Mouse (Mus musculus) gastrocnemius, postnatal 25 days (tissue): ENCODE results near the gene Kat2a. TPM values are rescaled to one million over a fixed set of nuclear protein-coding genes. Genes with fewer than 3 reads are reported as not detected.

ENCODE experiments used
- DNase-seq: peaks from one replicate; pipeline ENCODE4 v3.0.0; 2022
- total RNA-seq, 2 experiments: library from RNA; stranded (reverse); gene quantifications; 1 replicate in 1 of 2; 2 replicates in 1 of 2; pipeline ENCODE4 v1.2.3; 2021

The Kat2a gene
- total RNA-seq, 2 experiments from 2014 or later: 11.7 to 11.8 TPM

DNA sequence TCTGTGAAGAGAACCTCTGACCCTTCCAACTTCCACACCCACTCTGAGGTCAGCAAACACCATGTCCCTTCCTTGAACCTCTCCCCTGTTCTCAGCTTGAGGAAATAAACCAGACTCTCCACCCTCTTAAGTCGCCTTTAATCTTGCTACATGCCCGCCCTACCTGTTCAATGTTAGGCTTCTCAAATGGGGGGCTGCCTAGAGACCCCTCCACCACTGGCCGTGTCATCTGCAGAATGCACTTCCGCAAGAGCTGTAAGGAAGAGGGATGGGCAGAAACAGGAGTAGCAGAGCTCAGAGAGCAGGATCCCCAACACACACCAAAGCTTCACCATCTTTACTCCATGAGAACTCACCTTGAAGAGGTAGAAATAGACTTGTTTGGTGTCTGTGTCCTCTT lies 1.3 kb downstream of the Kat2a start:
- DNase-seq: no peak

- no peak for DNase-seq
Observed at GRCm38 (mm10) chr11:100710528-100710927, 1.7 kb downstream of the Kat2a start.

DNA sequence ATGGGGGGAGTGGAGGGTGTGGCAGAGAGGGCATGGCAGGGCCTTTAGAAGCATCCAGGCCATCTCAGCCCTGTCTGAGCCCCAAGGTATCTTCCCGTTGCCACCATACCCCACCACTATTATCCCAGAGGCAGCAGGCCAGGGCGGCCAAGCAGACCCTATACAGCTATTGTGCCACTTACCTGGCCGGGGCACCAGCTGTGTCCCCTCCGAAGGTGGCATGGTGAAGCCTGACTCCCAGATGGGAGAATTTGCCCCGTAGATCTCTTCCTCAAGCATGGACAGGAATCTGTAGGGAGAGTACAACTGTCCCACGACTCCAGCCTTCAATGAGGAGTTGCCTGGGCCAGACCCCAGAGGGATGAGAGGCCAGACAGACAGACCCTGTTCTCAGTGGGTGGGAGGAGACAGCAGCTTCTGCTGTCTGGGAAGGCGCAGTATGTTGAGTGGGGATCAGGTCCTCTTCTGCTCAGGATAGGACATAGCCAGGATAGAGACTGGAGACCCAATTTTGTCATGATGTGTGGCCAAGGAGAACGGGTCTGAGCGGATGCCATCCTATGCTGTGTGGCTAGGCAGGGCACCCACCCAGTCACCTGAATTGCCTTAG lies 3.0 kb downstream of the Kat2a start:
- DNase-seq: no peak

GRCm38 (mm10) chr11:100705095-100705747 lies 7.0 kb downstream of the Kat2a start:
- no peak for DNase-seq

GRCm38 (mm10) chr11:100703851-100704531 lies 8.3 kb downstream of the Kat2a start, which contains the start of gene Dhx58:
Gene Dhx58, minus strand, starts transcription at chr11:100704271.
- DNase-seq: peak; percentile 51

GRCm38 (mm10) chr11:100703366-100703765 lies 8.9 kb downstream of the Kat2a start:
- no peak for DNase-seq

- no peak for DNase-seq
Observed at GRCm38 (mm10) chr11:100702906-100703305, 9.4 kb downstream of the Kat2a start.

DNA sequence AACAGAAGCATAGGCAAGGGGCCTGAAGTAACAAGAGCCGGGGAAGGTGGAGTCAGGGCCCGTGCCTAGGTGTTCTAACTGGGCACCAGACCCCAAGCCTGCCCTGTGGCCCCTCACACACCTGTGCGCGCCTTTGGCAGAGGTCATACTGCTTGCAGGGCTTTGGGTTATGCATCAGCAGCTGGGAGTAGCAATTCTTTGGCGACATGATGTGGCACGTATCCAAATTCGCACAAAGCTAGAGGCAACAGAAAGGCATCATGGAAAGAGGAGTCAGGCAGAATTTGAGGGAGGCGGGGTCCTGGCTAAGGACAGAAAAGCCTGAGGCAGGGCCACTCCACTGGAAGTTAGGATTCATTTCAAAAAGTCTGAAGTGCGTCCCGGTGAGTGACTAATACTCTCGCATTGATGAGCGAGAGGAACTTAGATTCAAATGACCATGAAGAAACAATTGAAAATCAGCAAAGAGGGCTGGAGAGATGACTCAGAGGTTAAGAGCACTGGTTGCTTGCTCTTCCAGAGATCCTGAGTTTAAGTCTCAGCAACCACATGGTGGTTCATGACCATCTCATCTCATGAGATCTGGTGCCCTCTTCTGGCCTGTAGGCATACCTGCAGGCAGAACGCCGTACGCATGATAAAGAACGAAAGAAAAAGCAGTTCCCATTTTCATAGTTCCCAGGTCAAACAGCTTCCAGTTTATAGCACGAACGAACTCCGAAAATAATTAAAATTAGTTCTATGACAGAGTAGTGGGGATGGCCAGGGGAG lies 10.0 kb downstream of the Kat2a start:
- DNase-seq: no peak

- DNase-seq: peak; percentile 66
Observed at GRCm38 (mm10) chr11:100701301-100701700, 11.0 kb downstream of the Kat2a start.

- no peak for DNase-seq
Observed at GRCm38 (mm10) chr11:100700710-100701109, 11.6 kb downstream of the Kat2a start.

DNA sequence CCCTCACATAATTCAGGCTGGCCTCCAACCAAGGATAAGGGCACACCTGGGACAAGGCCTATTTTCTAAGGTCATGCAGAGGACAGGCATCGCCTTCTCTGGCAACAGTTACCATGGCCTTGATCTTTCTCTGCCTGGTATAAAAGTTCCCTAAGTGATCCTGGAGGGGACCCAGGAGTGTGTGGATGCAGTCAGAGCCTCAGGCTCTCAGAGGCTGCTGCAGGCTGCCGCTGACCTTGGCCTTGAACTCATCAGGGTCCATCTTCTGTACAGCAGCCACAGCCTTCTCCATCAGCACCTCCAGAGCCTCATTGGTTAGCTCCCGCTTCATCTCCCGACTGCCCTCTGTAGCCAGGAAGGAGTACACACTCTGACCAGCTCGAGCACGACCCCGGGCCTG lies 14.3 kb downstream of the Kat2a start:
- DNase-seq: no peak

DNA sequence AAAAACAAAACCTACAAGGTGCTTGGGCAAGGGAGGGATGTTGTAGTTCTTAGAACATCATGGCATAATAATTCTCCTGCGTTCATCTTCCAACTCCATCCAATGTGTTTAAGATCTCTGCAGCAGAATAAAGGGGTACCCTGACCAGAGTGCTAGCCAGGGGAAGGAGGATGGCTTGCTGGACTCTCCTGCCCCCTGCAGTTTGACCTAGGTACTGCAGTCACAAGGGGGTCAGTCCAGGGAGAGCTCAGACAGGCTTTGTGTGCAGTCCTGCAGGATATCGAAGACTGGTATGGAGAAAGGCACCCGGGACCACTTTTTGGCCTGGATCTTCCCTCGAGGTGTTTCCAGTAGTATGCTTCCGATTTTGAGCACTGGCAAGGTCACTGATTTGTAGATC lies 17.3 kb downstream of the Kat2a start:
- peak; percentile 46 for DNase-seq

DNA sequence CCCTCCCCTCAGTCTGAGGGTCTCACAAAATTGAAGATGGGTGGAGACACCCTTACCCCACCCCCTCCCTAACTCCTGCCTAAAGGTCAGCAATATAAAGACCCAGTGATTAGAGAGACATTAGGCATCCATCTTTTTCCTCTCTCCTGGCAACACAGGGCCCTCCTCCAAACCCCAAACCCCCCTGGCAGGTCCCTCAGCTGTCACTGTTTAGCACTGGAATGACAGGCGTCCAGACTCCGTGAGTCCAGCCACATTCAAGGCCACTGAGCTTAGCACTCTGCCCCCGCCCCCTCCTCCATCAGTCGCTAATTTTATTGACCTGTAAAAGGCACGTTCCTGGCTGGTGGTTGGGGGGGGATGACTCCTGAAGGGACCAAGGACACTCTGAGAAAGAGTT lies 19.1 kb downstream of the Kat2a start:
- DNase-seq: no peak

GRCm38 (mm10) chr11:100692164-100692616 lies 20.1 kb downstream of the Kat2a start, which contains the start of gene Zfp385c:
Gene Zfp385c, minus strand, starts transcription at chr11:100692455.
- DNase-seq: no peak

DNA sequence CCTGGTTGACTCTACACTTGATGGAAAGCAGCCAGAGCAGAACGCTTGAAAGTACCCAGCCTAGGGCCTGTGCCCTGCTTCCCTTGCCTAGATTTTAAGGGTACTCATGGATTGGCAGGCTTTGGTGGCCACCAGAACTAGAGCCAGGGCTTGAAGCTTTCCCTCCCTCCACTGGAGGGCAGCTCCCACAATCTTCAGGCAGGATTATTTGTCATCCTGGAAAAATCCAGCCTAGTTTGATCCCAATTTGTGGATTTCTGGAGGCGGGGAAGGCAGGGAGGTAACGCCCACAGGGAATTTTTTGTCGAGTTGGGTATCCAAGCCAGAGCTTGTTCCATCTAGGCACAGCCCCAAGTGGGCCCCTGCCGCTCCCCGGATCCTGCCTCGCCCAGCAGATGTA lies 21.9 kb downstream of the Kat2a start:
- DNase-seq: no peak

GRCm38 (mm10) chr11:100688443-100688842 lies 23.8 kb downstream of the Kat2a start:
- no peak for DNase-seq

- DNase-seq: no peak
Observed at GRCm38 (mm10) chr11:100687265-100687664, 25.0 kb downstream of the Kat2a start.

DNA sequence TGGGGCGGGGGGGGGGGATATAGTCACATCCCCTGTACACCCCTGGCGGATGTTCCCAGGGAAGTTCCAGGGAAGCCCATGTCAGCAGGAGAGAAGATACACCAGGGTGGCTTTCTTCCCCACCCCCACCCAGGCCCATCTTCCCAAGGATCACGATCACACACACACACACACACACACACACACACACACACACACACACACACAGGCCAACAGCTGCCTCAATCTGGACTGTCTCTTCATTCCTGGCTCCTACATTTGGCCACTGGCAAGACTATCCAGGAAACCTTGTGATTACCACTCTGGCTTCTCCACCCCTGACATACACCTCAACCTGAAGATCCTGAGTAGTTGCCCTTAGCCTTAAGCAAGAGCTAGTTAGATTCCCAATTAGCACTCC lies 26.9 kb downstream of the Kat2a start:
- no peak for DNase-seq

GRCm38 (mm10) chr11:100684084-100684483 lies 28.2 kb downstream of the Kat2a start:
- DNase-seq: no peak

GRCm38 (mm10) chr11:100682526-100682925 lies 29.7 kb downstream of the Kat2a start:
- DNase-seq: no peak

DNA sequence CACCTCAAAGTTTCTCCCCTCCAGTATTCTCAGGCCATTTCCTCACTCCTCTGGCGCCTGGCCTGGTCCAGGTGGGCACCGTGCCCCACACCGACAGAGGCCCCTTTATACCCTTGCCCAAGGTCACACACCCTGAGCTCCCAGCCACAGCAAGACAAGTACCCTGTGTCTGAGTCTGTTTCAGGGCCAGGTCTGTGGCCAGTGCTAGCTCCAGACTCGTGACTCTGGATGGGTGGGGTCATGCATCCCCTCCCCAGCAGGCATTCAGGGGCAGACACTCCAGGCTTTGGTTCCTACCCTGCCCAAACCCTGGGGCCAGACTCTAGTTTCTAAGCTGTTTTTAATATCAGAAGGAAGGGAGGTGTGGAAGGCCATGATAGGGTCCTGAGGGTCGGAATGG lies 30.4 kb downstream of the Kat2a start:
- DNase-seq: no peak

DNA sequence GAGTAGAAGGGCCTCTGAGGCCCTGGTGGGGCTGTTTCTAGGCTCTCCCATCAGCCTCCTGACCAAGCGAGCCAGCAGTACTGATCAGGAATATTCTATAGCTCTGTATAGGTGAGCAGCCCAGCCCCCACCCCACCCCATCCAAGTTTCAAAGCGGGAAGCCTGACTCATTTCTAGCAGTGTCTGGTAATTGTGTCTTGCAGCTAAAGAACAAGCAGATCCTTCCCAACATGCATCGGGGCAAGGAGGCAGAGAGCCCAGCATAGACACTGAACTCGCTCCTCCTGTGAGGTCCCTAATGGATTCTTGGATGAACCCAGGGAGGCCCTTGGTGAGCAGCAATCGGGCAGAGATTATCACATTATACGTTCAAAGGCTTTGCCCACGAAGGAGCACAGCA lies 34.5 kb downstream of the Kat2a start:
- no peak for DNase-seq

- peak; percentile 78 for DNase-seq
Observed at GRCm38 (mm10) chr11:100673169-100673568, 39.1 kb downstream of the Kat2a start.
